ENCODE assay signal across 9 mouse cellular contexts in genomic region chr13:32312663-32313062, GRCm38 (mm10). TPM values are rescaled to one million over a fixed set of nuclear protein-coding genes. Genes with fewer than 3 reads are reported as not detected.
DNase-seq lines count a peak whose midpoint lies in the region; ATAC-seq and TF ChIP-seq lines count a peak whose summit lies in the region.
"Had no signal": no experiment of that assay in that cellular context is flagged by ENCODE, and none has a peak within 500 bp of the region (broad histone marks: within the 10 kb centered on the region; RNA-seq: fewer than 3 reads in every experiment).

No protein-coding gene starts in this region.

- peak; percentile 73 for TF ChIP-seq CTCF in bone marrow, adult 2 months (IDR thresholded peaks at IDR 0.05; ENCODE audit: control insufficient read depth, insufficient read depth, low read length)

- peak; percentile 90 for DNase-seq in heart, adult 11 months
- DNase-seq in CD4-positive helper T cell, adult 2 months (ENCODE audit: low read depth, low spot score): peak; percentile 67
- peak; percentile 10 to 47 for DNase-seq in frontal cortex, postnatal 36 days (ENCODE audit: low spot score in 2 of 2)
- DNase-seq in layer of hippocampus, adult 11-12 months (ENCODE audit: low spot score): peak; percentile 75
- peak; percentile 18 for DNase-seq in telencephalon, adult 2 months (ENCODE audit: low read depth, low spot score)

- no peak overlapping the region for H3K27ac ChIP-seq in heart, embryonic 11.5 days (ENCODE audit: low read depth, low read length)
- no peak overlapping the region for H3K27ac ChIP-seq in bone marrow, adult 2 months (ENCODE audit: control insufficient read depth, insufficient read depth, low read depth, low read length, poor library complexity)
- H3K27ac ChIP-seq: limb, embryonic 13.5 days had no signal

- no peak for TF ChIP-seq POLR2A in bone marrow, adult 2 months (IDR thresholded peaks at IDR 0.05; ENCODE audit: borderline replicate concordance, control insufficient read depth, low read depth, low read length)

- 63% methylated on average over 3 of the region's 3 CpGs for WGBS in heart, embryonic 11.5 days (ENCODE audit: insufficient replicate concordance)
- WGBS in bone marrow, adult 2 months: 39% methylated on average over 3 of the region's 3 CpGs

- no peaks in the 10 kb centered on the region for H3K9me3 ChIP-seq in heart, embryonic 11.5 days (replicated peaks; ENCODE audit: control insufficient read depth, low read length)
- H3K9me3 ChIP-seq: limb, embryonic 13.5 days had no signal

- no peak overlapping the region for H3K4me3 ChIP-seq in heart, embryonic 11.5 days (ENCODE audit: low read depth, low read length)
- no peak overlapping the region for H3K4me3 ChIP-seq in bone marrow, adult 2 months (replicated peaks; ENCODE audit: control insufficient read depth, low read depth, low read length)
- H3K4me3 ChIP-seq: limb, embryonic 13.5 days had no signal

- H3K9ac ChIP-seq in heart, embryonic 11.5 days (ENCODE audit: low read depth, low read length): no peak overlapping the region
- H3K9ac ChIP-seq: limb, embryonic 13.5 days had no signal

- no peak overlapping the region for H3K4me2 ChIP-seq in heart, embryonic 11.5 days
- H3K4me2 ChIP-seq: limb, embryonic 13.5 days had no signal

- H3K36me3 ChIP-seq in heart, embryonic 11.5 days (ENCODE audit: control insufficient read depth, insufficient read depth, low read length): no peaks in the 10 kb centered on the region
- H3K36me3 ChIP-seq: limb, embryonic 13.5 days had no signal

- H3K4me1 ChIP-seq in heart, embryonic 11.5 days (ENCODE audit: control insufficient read depth, insufficient read depth, low read length): no peaks in the 10 kb centered on the region
- H3K4me1 ChIP-seq in bone marrow, adult 2 months (ENCODE audit: control insufficient read depth, insufficient read depth, low read length): no peaks in the 10 kb centered on the region

- H3K27me3 ChIP-seq in heart, embryonic 11.5 days (ENCODE audit: control insufficient read depth, insufficient read depth, low read length): no peaks in the 10 kb centered on the region

- ATAC-seq in heart, embryonic 11.5 days (replicated peaks; ENCODE audit: insufficient number of reproducible peaks, low FRiP score, low TSS enrichment): no peak
- ATAC-seq in megakaryocyte progenitor cell, adult 5-6 weeks (replicated peaks; ENCODE audit: poor library complexity): peak; percentile 98

RNA-seq across cellular contexts. Expression of gene Gmds, which starts 25.9 kb away (rescaled TPM):
- 29.0 and 31.3 TPM in 2 replicates for polyA plus RNA-seq in heart, embryonic 11.5 days (2014; fragmentation: Nextera tagmentation; extraction: Ambion mirVana)
- polyA plus RNA-seq in bone marrow, adult 2 months (2011; ENCODE audit: insufficient read depth, insufficient read length, low replicate concordance, missing spikeins): 2.3 and 4.8 TPM in 2 replicates
- 28.0 and 28.3 TPM in 2 replicates for total RNA-seq in megakaryocyte progenitor cell, adult 5-6 weeks (2015)
- total RNA-seq in megakaryocyte progenitor cell, adult 5-6 weeks (2017): 30.1 and 33.6 TPM in 2 replicates

Comparison
In these comparisons a context has a peak if more than half of its experiments do, and no peak if none do; other contexts are left out.
1. DNase-seq: peak in every context shown above with its lines; median percentile 90 in heart, adult 11 months; 75 in layer of hippocampus, adult 11-12 months; 67 in CD4-positive helper T cell, adult 2 months; 28 in frontal cortex, postnatal 36 days; 18 in telencephalon, adult 2 months.